Mouse (Mus musculus) bone marrow macrophage, adult 2 months (primary cell): ENCODE results near the gene Cpvl.

Experiments used
- CTCF ChIP-seq: IDR thresholded peaks from 2 replicates; pipeline ENCODE4 v1.5.1; 2012; ENCODE audit warnings: low read depth, mild to moderate bottlenecking, low read length, moderate library complexity
- POLR2A ChIP-seq: IDR thresholded peaks from 2 replicates; pipeline ENCODE4 v1.6.1; 2012; ENCODE audit warnings: mild to moderate bottlenecking, low read depth, low read length, borderline replicate concordance

GRCm38 (mm10) chr6:53958321-53958720 lies 20.1 kb downstream of the Cpvl start:
- peak; percentile 76 for TF ChIP-seq CTCF
- TF ChIP-seq POLR2A = no peak
